Mouse (Mus musculus) limb, embryonic 10.5 days (tissue): ENCODE measurements around the gene Slc8b1. TPM values are rescaled to one million over a fixed set of nuclear protein-coding genes. Genes with fewer than 3 reads are reported as not detected.

Source experiments
- DNase-seq: peaks from one replicate; pipeline ENCODE4 v3.0.0-alpha.2; 2017; ENCODE audit warnings: low spot score
- H3K27ac ChIP-seq: fragments of 300-500 bp; sonication (generic); 2 replicates; pipeline ENCODE4 v1.5.1; 2016; ENCODE audit warnings: mild to moderate bottlenecking
- H3K27me3 ChIP-seq: fragments of 300-500 bp; sonication (generic); 2 replicates; pipeline ENCODE4 v1.6.1; 2016; ENCODE audit warnings: low read depth, mild to moderate bottlenecking; ENCODE audit not compliant: poor library complexity, severe bottlenecking
- H3K36me3 ChIP-seq: fragments of 300-500 bp; sonication (generic); 2 replicates; pipeline ENCODE4 v1.6.1; 2016; ENCODE audit warnings: mild to moderate bottlenecking, moderate library complexity
- H3K4me1 ChIP-seq: fragments of 300-500 bp; sonication (generic); 2 replicates; pipeline ENCODE4 v1.6.1; 2016
- H3K4me3 ChIP-seq: fragments of 300-500 bp; sonication (generic); 2 replicates; pipeline ENCODE4 v1.5.1; 2016; ENCODE audit warnings: mild to moderate bottlenecking, moderate library complexity
- H3K9me3 ChIP-seq: fragments of 300-500 bp; sonication (generic); replicated peaks from 2 replicates; pipeline ENCODE4 v1.6.1; 2016; ENCODE audit warnings: mild to moderate bottlenecking
- WGBS: fragments of 180-500 bp; shearing (Covaris S2); methylation state at CpG from one replicate; pipeline ENCODE4 v1.1.7; 2016; 5-methylcytosine and 5-hydroxymethylcytosine counted together
- polyA plus RNA-seq: library from polyadenylated mRNA; unstranded; fragments of >200 nt; fragmentation: Nextera tagmentation; extraction: Ambion mirVana; gene quantifications from 2 replicates; pipeline ENCODE4 v1.2.1, GENCODE M21; 2016

Slc8b1 gene
- polyA plus RNA-seq, 1 experiment from 2014 or later, result 4.4 TPM

DNA sequence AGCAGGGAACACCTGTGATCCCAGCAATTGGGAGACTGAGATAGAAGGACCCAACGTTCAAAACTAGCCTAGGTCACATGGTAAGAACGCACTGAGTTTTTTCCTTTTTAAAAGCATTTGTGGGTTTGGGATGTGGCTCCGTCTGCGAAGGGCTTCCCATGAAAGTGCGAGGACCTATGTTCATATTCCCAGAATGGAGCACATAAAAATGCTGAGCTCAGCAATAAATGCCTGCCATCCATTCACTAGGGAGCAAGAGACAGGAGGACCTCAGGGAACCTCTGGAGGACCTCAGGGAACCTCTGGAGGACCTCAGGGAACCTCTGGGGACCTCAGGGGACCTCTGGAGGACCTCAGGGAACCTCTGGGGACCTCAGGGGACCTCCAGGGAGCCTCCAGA, 33.0 kb upstream of the Slc8b1 start:
- Histone ChIP-seq H3K9me3 (no peaks in the 10 kb centered on the region), H3K36me3 (no peaks in the 10 kb centered on the region), H3K27ac (no peak overlapping the region), H3K4me1 (peaks cover 10% of the 10 kb centered on the region), H3K27me3 (peaks cover 15% of the 10 kb centered on the region), H3K4me3 (no peak overlapping the region)
- DNase-seq, result no peak
- WGBS, result 96% methylated on average over 5 of the region's 5 CpGs

DNA sequence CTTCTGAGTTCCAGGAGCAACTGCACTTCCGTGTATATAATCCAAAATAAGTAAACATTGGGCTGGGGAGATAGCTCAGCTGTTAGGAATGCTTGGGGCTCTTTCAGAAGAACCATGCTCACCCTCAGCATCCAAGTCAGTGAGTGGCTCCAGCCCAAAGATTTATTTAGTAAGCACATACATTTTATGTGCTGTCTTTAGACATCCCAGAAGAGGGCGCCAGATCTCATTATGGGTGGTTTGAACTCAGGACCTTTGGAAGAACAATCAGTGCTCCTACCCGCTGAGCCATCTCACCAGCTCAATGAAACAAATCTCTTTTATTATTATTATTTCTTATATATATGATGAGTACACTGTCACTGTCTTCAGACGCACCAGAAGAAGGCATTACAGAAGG, 31.4 kb upstream of the Slc8b1 start:
- Histone ChIP-seq H3K9me3 (no peaks in the 10 kb centered on the region), H3K36me3 (peaks cover 12% of the 10 kb centered on the region), H3K27me3 (peaks cover 15% of the 10 kb centered on the region), H3K4me3 (no peak overlapping the region), H3K27ac (no peak overlapping the region), H3K4me1 (peaks cover 10% of the 10 kb centered on the region)
- DNase-seq, result no peak
- WGBS, result 70% methylated on average over 4 of the region's 4 CpGs

DNA sequence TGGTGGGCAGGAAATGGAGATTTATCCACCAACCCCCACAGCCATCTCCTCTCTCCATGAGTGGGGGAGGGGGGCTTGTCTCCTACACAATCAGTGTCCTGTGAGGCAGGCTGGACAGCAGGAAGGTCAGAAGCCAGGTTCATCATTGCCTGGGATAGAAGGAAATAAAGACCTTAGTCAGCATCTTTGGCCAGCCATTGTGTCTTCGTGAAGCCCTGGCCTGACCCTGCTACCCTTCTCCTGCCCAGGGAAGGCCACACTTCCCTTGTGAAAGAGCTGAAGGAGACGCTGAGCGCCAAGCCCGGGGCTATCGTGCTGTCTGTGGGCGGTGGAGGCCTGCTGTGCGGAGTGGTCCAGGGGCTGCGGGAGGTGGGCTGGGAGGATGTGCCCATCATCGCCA, 29.8 kb upstream of the Slc8b1 start:
- no peak for DNase-seq
- Histone ChIP-seq H3K27me3 (peaks cover 13% of the 10 kb centered on the region), H3K9me3 (no peaks in the 10 kb centered on the region), H3K4me3 (no peak overlapping the region), H3K4me1 (peaks cover 7% of the 10 kb centered on the region), H3K36me3 (peaks cover 29% of the 10 kb centered on the region), H3K27ac (no peak overlapping the region)
- WGBS, result 79% methylated on average over 9 of the region's 9 CpGs

DNA sequence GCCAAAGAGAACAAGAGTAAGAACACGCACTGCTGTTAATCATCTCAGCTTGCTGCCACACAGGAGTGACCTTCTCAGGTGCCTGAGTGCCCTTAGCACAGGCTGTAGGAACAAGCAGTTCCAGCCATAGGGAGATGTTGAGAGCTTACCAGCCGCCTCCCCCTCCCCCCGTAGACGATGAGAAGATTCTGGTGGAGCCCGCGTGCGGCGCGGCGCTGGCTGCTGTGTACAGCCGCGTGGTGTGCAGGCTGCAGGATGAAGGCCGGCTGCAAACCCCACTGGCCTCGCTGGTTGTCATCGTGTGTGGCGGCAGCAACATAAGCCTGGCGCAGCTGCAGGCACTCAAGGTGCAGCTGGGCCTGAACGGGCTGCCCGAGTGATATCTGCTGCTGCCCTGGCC, 27.6 kb upstream of the Slc8b1 start:
- 0 out of 2 replicates have a peak, but pooled peaks cover 4% of the 10 kb centered on the region for H3K4me1 ChIP-seq
- H3K9me3 ChIP-seq, result no peaks in the 10 kb centered on the region
- H3K4me3 ChIP-seq, result no peak overlapping the region
- no peak for DNase-seq
- no peaks in the 10 kb centered on the region for H3K27me3 ChIP-seq
- 87% methylated on average over 19 of the region's 19 CpGs for WGBS
- no peak overlapping the region for H3K27ac ChIP-seq
- H3K36me3 ChIP-seq, result peaks cover 51% of the 10 kb centered on the region

DNA sequence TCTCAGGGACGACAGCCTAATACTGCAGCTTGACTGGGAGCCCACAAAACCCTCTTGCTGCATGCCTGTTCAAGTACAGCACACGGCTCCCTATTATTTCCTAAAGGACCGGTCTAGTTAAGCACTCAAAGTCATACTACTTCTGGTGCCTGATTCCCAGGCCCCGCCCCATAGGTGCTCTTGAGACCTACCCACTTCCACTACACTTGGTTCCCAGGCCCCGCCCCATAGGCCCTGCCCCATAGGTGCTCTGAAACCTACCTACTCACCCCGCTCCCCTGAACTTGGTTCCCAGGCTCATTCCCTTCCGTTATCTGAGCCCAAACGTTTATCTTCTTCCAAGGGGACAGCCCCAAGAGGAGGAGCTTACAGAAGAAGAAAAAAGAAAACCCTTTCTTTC, 23.1 kb upstream of the Slc8b1 start:
- no peak overlapping the region for H3K27ac ChIP-seq
- no peaks in the 10 kb centered on the region for H3K4me1 ChIP-seq
- no peak overlapping the region for H3K4me3 ChIP-seq
- WGBS, result 87% methylated on average over 8 of the region's 8 CpGs
- H3K36me3 ChIP-seq, result peaks cover 77% of the 10 kb centered on the region
- no peaks in the 10 kb centered on the region for H3K27me3 ChIP-seq
- no peaks in the 10 kb centered on the region for H3K9me3 ChIP-seq
- DNase-seq, result no peak

DNA sequence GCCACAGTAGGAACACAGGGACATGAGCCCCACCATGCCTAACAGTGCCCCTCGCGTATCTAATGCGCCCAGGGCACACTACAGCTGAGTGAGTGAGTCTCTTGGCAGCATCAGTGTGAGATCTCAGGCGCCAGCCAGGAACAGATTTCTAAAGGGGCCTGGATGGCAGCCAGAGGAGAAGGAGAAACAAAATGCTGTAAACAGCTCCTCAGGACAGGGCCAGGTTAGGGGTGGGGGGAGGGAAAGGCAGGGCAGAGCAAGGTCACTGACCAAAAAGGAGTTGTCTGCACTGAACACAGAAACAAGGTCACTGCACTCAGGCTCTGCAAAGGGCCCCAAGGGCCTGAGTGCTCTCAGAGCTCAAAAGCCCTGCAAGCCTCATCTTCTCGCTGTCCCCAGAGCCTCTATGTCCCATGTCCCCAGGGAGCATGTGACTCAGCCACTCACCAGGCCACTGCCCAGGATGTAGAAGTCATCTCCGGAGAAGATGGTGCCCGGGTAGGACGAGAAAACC, 20.2 kb upstream of the Slc8b1 start:
- no peaks in the 10 kb centered on the region for H3K27me3 ChIP-seq
- no peak overlapping the region for H3K27ac ChIP-seq
- DNase-seq, result no peak
- no peak overlapping the region for H3K4me3 ChIP-seq
- H3K36me3 ChIP-seq, result peaks cover 76% of the 10 kb centered on the region
- no peaks in the 10 kb centered on the region for H3K9me3 ChIP-seq
- 91% methylated on average over 8 of the region's 8 CpGs for WGBS
- H3K4me1 ChIP-seq, result no peaks in the 10 kb centered on the region

DNA sequence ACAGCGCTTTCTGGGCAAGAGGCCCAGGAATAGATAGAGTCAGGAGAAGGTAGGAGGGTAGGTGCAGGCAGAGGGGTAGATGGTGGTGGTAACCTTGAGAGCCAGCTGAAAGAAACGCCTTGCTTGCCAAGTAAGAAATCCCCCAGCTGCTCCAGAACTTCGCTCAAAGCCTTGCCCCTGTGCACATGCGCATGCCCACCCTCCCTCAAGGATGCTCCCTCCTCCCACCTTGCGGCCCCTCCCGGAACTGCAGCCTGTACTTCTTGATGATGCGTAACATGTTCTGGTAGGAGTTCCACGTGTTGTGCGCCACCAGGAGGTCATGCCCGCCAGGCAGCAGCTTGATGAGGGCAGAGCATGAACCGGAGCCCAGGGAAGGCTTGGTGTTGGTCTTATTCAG, 18.5 kb upstream of the Slc8b1 start:
- Histone ChIP-seq H3K4me3 (no peak overlapping the region), H3K27me3 (no peaks in the 10 kb centered on the region), H3K9me3 (no peaks in the 10 kb centered on the region), H3K36me3 (peaks cover 68% of the 10 kb centered on the region), H3K27ac (no peak overlapping the region), H3K4me1 (no peaks in the 10 kb centered on the region)
- peak; percentile 56 for DNase-seq
- 59% methylated on average over 11 of the region's 11 CpGs for WGBS

DNA sequence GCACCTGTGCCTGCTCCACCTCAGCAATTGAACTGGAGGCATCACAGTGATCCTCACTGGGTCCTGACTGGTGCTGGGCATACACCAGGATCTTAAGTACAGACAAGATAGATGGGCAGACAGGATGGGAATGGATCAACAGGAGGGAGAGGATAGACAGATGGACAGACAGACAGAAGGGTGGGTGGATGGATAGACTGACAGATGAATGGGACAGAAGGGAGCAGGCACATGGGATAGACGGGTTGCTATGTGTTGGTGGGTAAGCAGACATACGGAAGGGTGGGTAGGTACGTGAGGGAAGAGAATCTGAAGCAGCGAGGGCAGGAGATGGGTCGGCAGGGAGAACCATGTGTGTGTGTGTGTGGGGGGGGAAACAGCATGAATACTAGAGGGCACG, 17.5 kb upstream of the Slc8b1 start:
- H3K27ac ChIP-seq, result no peak overlapping the region
- no peak for DNase-seq
- no peaks in the 10 kb centered on the region for H3K9me3 ChIP-seq
- H3K36me3 ChIP-seq, result peaks cover 67% of the 10 kb centered on the region
- 93% methylated on average over 6 of the region's 6 CpGs for WGBS
- no peaks in the 10 kb centered on the region for H3K27me3 ChIP-seq
- H3K4me1 ChIP-seq, result no peaks in the 10 kb centered on the region
- no peak overlapping the region for H3K4me3 ChIP-seq

DNA sequence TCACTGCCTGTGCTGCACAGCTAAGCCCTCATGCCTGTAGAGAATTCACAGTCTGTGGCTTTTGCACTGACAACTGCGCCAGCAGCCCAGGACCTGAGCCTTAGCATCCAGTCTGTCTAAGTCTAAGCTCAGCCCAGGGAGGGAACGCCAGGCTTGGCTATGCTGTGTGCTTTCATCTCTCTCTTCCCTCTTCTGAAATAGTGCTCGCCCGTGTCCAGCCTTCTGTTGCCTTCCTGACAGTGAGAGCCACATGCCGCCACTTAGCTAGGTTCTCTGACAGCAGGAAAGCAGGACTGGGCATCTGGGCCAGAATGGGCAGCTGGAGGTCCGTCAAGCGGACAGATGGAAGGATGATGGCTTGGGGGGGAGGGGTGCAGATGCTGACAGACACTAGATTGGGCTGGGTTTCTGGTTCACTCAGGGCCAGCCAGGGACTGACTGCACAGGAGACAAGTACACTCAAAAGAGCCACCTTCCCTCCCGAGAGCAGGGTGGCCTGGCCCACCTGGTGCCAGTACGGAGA, 17.0 kb upstream of the Slc8b1 start:
- no peak overlapping the region for H3K27ac ChIP-seq
- H3K4me1 ChIP-seq, result no peaks in the 10 kb centered on the region
- WGBS, result 87% methylated on average over 9 of the region's 9 CpGs
- H3K36me3 ChIP-seq, result peaks cover 69% of the 10 kb centered on the region
- no peak for DNase-seq
- no peak overlapping the region for H3K4me3 ChIP-seq
- H3K27me3 ChIP-seq, result no peaks in the 10 kb centered on the region
- no peaks in the 10 kb centered on the region for H3K9me3 ChIP-seq

DNA sequence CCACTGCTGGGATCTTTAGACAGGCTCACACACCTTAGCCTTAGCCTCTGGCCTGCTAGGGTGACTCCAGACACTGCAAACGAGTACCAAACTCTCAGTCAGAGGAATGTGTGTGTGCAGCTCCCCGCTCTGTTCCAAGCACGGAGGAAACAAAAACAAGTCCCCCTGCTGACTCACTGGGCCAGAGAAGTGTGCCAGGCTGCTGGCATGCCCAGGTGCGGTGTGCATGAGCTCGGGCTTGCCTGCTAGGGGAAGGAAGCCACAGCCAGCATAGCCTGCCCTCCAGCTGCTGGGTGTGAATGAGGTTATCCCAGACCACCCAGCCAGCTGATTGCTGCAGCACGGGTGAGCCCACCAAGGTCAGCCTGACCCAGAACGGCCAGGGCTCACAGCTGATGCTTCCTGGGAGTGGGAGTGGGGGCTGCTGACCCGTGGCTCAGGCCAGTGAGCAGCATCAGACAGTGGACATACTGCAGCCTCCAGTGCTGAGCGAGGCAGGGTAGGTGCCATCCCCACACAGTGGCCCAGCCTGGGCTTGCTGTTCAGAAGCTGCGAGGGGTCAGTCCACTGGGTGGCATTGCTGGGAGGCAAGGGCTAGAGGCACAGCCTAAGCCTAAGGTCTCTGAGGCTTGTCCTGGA, 15.8 kb upstream of the Slc8b1 start:
- no peaks in the 10 kb centered on the region for H3K4me1 ChIP-seq
- WGBS, result 84% methylated on average over 10 of the region's 10 CpGs
- H3K27me3 ChIP-seq, result no peaks in the 10 kb centered on the region
- H3K36me3 ChIP-seq, result peaks cover 70% of the 10 kb centered on the region
- H3K4me3 ChIP-seq, result no peak overlapping the region
- no peaks in the 10 kb centered on the region for H3K9me3 ChIP-seq
- DNase-seq, result no peak
- H3K27ac ChIP-seq, result peak overlapping the region; percentile 2; the same call in 1 of the 2 replicates

DNA sequence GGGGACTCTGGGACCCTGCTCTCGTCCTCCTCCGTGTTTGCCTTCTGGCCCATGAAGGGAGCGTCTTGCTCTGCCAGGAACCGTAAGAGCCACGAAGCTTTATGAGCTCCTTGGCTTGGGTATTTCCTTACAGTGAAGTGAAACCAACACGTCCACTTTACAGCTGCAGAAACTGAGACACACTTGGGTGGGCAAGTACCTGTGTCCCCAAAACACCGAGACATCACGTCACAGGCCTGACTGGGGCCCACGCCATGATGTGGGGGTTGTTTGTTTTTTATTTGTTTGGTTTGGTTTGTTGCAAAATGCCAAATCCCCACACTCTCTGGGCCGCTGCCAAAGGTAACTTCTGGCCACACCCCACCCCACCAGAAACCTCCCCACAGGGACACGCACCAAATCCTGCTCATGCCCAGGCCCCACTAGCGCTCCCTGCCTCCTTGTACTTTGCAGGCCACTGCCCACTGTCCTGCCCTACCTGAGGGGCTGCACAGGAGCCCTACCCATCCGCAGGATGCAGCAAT, 15.2 kb upstream of the Slc8b1 start:
- 89% methylated on average over 13 of the region's 13 CpGs for WGBS
- no peaks in the 10 kb centered on the region for H3K4me1 ChIP-seq
- DNase-seq, result no peak
- no peaks in the 10 kb centered on the region for H3K9me3 ChIP-seq
- H3K27ac ChIP-seq, result peak overlapping the region; percentile 2; the same call in 1 of the 2 replicates
- H3K27me3 ChIP-seq, result no peaks in the 10 kb centered on the region
- H3K4me3 ChIP-seq, result no peak overlapping the region
- H3K36me3 ChIP-seq, result peaks cover 65% of the 10 kb centered on the region

DNA sequence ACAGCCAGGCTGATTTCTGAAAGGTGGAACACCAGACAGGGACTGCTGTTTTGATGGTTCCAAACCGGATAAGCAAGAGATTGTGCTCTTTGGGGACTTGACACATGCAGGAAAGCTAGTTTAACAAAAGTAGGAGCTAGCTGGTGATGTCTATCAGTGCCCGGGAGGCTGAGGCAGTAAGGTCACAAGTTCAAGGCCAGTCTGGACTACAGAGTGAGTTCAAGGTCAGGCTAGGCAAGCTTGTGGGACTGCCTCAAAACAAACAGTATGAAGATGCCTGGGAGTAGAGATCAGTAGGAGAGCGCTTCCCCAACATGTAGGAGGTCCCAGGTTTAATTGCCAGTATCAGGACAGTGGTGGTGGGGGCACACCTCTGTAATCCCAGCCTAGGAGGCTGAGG, 13.9 kb upstream of the Slc8b1 start:
- 86% methylated on average over 3 of the region's 3 CpGs for WGBS
- peaks cover 8% of the 10 kb centered on the region for H3K4me1 ChIP-seq
- H3K27me3 ChIP-seq, result no peaks in the 10 kb centered on the region
- no peak overlapping the region for H3K27ac ChIP-seq
- no peak for DNase-seq
- no peaks in the 10 kb centered on the region for H3K9me3 ChIP-seq
- no peak overlapping the region for H3K4me3 ChIP-seq
- peaks cover 60% of the 10 kb centered on the region for H3K36me3 ChIP-seq

DNA sequence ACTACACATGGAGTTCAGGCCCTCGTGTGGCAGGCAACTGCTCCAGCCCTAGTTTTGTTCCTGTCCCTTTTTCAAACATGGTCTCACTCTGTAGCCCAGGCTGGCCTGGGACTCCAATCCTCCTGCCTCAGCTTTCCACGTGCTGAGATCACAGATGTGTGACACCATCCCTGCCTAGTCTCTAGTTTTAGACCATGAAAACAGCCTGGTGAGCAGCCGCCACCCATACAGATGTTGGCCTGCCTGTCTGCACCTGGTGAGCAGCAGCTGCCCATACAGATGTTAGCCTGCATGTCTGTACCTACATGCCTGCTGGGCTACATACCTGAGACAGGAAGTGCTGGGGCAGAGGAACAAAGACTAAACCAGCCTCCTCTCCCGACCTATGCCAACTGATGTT, 11.8 kb upstream of the Slc8b1 start:
- Histone ChIP-seq H3K4me1 (peaks cover 21% of the 10 kb centered on the region), H3K36me3 (peaks cover 40% of the 10 kb centered on the region), H3K27ac (no peak overlapping the region), H3K27me3 (peaks cover 5% of the 10 kb centered on the region; the same call in 1 of the 2 replicates), H3K9me3 (no peaks in the 10 kb centered on the region), H3K4me3 (no peak overlapping the region)
- WGBS, result 85% methylated on average over 4 of the region's 4 CpGs
- no peak for DNase-seq
